ENCODE assay signal across 20 mouse cellular contexts in the genomic region with DNA sequence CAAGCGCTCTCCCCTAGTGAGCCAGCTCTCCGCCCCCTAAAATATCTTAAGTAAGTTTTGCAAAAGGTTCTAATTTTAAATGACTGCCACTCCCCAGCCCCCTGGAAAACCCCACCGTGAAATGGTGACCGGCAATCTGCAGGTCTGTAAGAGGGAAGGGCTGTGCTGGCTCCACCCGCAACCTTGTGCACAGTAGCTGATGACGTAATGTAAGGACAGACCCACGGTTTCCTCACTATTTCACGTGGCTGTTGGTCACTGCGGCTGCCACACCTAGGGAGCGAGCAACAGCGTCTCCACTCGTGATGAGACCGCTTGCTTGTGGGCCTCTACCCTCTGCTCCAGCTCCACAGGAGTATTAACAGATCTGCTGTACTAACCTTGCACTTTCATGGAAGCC.
"Had no signal": no experiment of that assay in that cellular context is flagged by ENCODE, and none has a peak within 500 bp of the region (broad histone marks: within the 10 kb centered on the region; RNA-seq: fewer than 3 reads in every experiment).

No protein-coding gene starts in this region.

- ATAC-seq: intestine, postnatal 0 days; liver, embryonic 12.5 days had no signal

- H3K27ac ChIP-seq: kidney, embryonic 15.5 days; limb, embryonic 12.5 days; limb, embryonic 15.5 days; liver, embryonic 12.5 days; liver, embryonic 15.5 days; lung, embryonic 15.5 days; macrophage; stomach, embryonic 15.5 days had no signal

- H3K4me2 ChIP-seq: kidney, embryonic 15.5 days; limb, embryonic 12.5 days; limb, embryonic 15.5 days; liver, embryonic 12.5 days; liver, embryonic 15.5 days; lung, embryonic 15.5 days; midbrain, embryonic 11.5 days; stomach, embryonic 15.5 days had no signal

- H3K9me3 ChIP-seq: kidney, embryonic 15.5 days; limb, embryonic 12.5 days; limb, embryonic 15.5 days; liver, embryonic 12.5 days; liver, embryonic 15.5 days; lung, embryonic 15.5 days; stomach, embryonic 15.5 days had no signal

- H3K4me1 ChIP-seq: kidney, embryonic 15.5 days; limb, embryonic 15.5 days; liver, embryonic 12.5 days; liver, embryonic 15.5 days; lung, embryonic 15.5 days; stomach, embryonic 15.5 days had no signal

- H3K4me3 ChIP-seq: kidney, embryonic 15.5 days; limb, embryonic 12.5 days; limb, embryonic 15.5 days; liver, embryonic 12.5 days; liver, embryonic 15.5 days; lung, embryonic 15.5 days; stomach, embryonic 15.5 days had no signal

- H3K27me3 ChIP-seq: kidney, embryonic 15.5 days; limb, embryonic 12.5 days; limb, embryonic 15.5 days; liver, embryonic 12.5 days; liver, embryonic 15.5 days; lung, embryonic 15.5 days; stomach, embryonic 15.5 days had no signal

- DNase-seq: kidney, adult 2 months; kidney, postnatal 10 days; kidney, postnatal 36 days; left cerebral cortex, postnatal 4 days; midbrain, embryonic 14.5 days; retina, postnatal 1 day; right cerebral cortex, postnatal 25 days; spleen, adult 18-20 months; thymus, adult 18-20 months; thymus, postnatal 36 days had no signal

- H3K9ac ChIP-seq: kidney, embryonic 15.5 days; limb, embryonic 12.5 days; limb, embryonic 15.5 days; liver, embryonic 12.5 days; liver, embryonic 15.5 days; lung, embryonic 15.5 days; stomach, embryonic 15.5 days had no signal
